Comparison of ENCODE assay signal across 1 mouse cellular context in genomic region chr10:127522088-127522581, GRCm38 (mm10).
A peak's percentile ranks its signal among the peaks of the same experiment; 100 is the strongest.
TF ChIP-seq lines count a peak whose summit lies in the region.

TSS of gene Shmt2 (minus strand) at chr10:127522444.

TF ChIP-seq in MEL, 35 proteins besides CTCF, POLR2A, EP300 and RAD21 (continued from another document):
- TF ChIP-seq ZMIZ1 (IDR thresholded peaks at IDR 0.05; ENCODE audit: low read depth, low read length) (peak; percentile 86), GABPA (IDR thresholded peaks at IDR 0.05; ENCODE audit: low read depth, low read length) (no peak), GATA1 (IDR thresholded peaks at IDR 0.05; ENCODE audit: low read depth, low read length) (no peak), MAFK (IDR thresholded peaks at IDR 0.05; ENCODE audit: borderline replicate concordance, low read depth, low read length) (no peak), MAZ (IDR thresholded peaks at IDR 0.05; ENCODE audit: low read depth, low read length) (peak; percentile 56; the same call in 1 of the 2 replicates), USF1 (IDR thresholded peaks at IDR 0.05; ENCODE audit: low read depth, low read length) (no peak; the same call in 1 of the 2 replicates), NELFE (IDR thresholded peaks at IDR 0.05; ENCODE audit: low read depth, low read length) (peak; percentile 96), TAL1 (IDR thresholded peaks at IDR 0.05; ENCODE audit: low read length) (no peak), BHLHE40 (IDR thresholded peaks at IDR 0.05; ENCODE audit: borderline replicate concordance, low read depth, low read length) (no peak), ZKSCAN1 (IDR thresholded peaks at IDR 0.05; ENCODE audit: low read depth, low read length) (no peak), SIN3A (IDR thresholded peaks at IDR 0.05; ENCODE audit: low read length) (peak; percentile 82), POLR2AphosphoS5 (IDR thresholded peaks at IDR 0.05; ENCODE audit: borderline replicate concordance, low read depth, low read length) (no peak), ZNF384 (IDR thresholded peaks at IDR 0.05; ENCODE audit: low read depth, low read length) (no peak), ELF1 (IDR thresholded peaks at IDR 0.05; ENCODE audit: low read depth, low read length) (peak; percentile 55), HCFC1 (IDR thresholded peaks at IDR 0.05; ENCODE audit: low read depth, low read length) (peak; percentile 97)
